Mouse (Mus musculus) liver, embryonic 13.5 days (tissue): ENCODE results near the gene Coa3. TPM values are rescaled to one million over a fixed set of nuclear protein-coding genes. Genes with fewer than 3 reads are reported as not detected.

Experiments
- ATAC-seq: fragments of 200-750 bp; cut with Nextera tagmentation; 2 replicates; pipeline ENCODE4 v1.8.0; 2017; ENCODE audit warnings: low read depth, mild to moderate bottlenecking, moderate number of reproducible peaks, moderate library complexity
- DNase-seq: peaks from one replicate; pipeline ENCODE4 v3.0.0; 2022
- H3K27ac ChIP-seq: fragments of 300-500 bp; sonication (generic); 2 replicates; pipeline ENCODE4 v1.5.1; 2015; ENCODE audit warnings: moderate library complexity, mild to moderate bottlenecking, inconsistent platforms
- H3K27me3 ChIP-seq: fragments of 300-500 bp; sonication (generic); 2 replicates; pipeline ENCODE4 v1.6.1; 2015; ENCODE audit warnings: mild to moderate bottlenecking, inconsistent platforms
- H3K36me3 ChIP-seq: fragments of 300-500 bp; sonication (generic); 2 replicates; pipeline ENCODE4 v1.6.1; 2015; ENCODE audit warnings: mild to moderate bottlenecking, inconsistent platforms
- H3K4me1 ChIP-seq: fragments of 300-500 bp; sonication (generic); replicated peaks from 2 replicates; pipeline ENCODE4 v1.6.1; 2015; ENCODE audit warnings: inconsistent platforms
- H3K4me2 ChIP-seq: fragments of 300-500 bp; sonication (generic); 2 replicates; pipeline ENCODE4 v1.6.1; 2015; ENCODE audit warnings: inconsistent platforms, mild to moderate bottlenecking, moderate library complexity
- H3K4me3 ChIP-seq: fragments of 300-500 bp; sonication (generic); replicated peaks from 2 replicates; pipeline ENCODE4 v1.5.1; 2015; ENCODE audit warnings: mild to moderate bottlenecking, inconsistent platforms
- H3K9ac ChIP-seq: fragments of 300-500 bp; sonication (generic); 2 replicates; pipeline ENCODE4 v1.6.1; 2015; ENCODE audit warnings: mild to moderate bottlenecking, inconsistent platforms
- H3K9me3 ChIP-seq: fragments of 300-500 bp; sonication (generic); replicated peaks from 2 replicates; pipeline ENCODE4 v1.6.1; 2016; ENCODE audit warnings: inconsistent platforms
- WGBS: fragments of 180-500 bp; shearing (Covaris S2); methylation state at CpG from one replicate; pipeline ENCODE4 v1.1.7; 2015; ENCODE audit not compliant: insufficient replicate concordance; 5-methylcytosine and 5-hydroxymethylcytosine counted together
- polyA plus RNA-seq: library from polyadenylated mRNA; unstranded; fragments of >200 nt; fragmentation: Nextera tagmentation; extraction: Ambion mirVana; gene quantifications from 2 replicates; pipeline ENCODE4 v1.2.1, GENCODE M21; 2015

Coa3 gene
- polyA plus RNA-seq, 1 experiment from 2014 or later: 125 TPM

- peaks cover 33% of the 10 kb centered on the region for H3K4me1 ChIP-seq
- H3K4me2 ChIP-seq: no peak overlapping the region
- H3K27me3 ChIP-seq: no peaks in the 10 kb centered on the region
- H3K27ac ChIP-seq: peak overlapping the region; percentile 25; the same call in 1 of the 2 replicates
- no peak overlapping the region for H3K9ac ChIP-seq
- ATAC-seq: no peak
- H3K4me3 ChIP-seq: no peak overlapping the region
- H3K9me3 ChIP-seq: no peaks in the 10 kb centered on the region
- no peaks in the 10 kb centered on the region for H3K36me3 ChIP-seq
- 43% methylated on average over 3 of the region's 3 CpGs for WGBS
- no peak for DNase-seq
Observed at GRCm38 (mm10) chr11:101312150-101312549, 33.2 kb upstream of the Coa3 start.

- ATAC-seq (no peak), DNase-seq (no peak)
- Histone ChIP-seq H3K4me1 (peaks cover 30% of the 10 kb centered on the region), H3K36me3 (no peaks in the 10 kb centered on the region), H3K9ac (no peak overlapping the region), H3K4me3 (no peak overlapping the region), H3K27ac (peak overlapping the region; percentile 49), H3K27me3 (peaks cover 10% of the 10 kb centered on the region), H3K4me2 (no peak overlapping the region), H3K9me3 (no peaks in the 10 kb centered on the region)
- 61% methylated on average over 3 of the region's 3 CpGs for WGBS
Observed at GRCm38 (mm10) chr11:101311083-101311482, 32.2 kb upstream of the Coa3 start.

GRCm38 (mm10) chr11:101307744-101308143, 28.8 kb upstream of the Coa3 start:
- no peak overlapping the region for H3K4me3 ChIP-seq
- H3K9ac ChIP-seq: no peak overlapping the region
- no peaks in the 10 kb centered on the region for H3K36me3 ChIP-seq
- no peak for DNase-seq
- no peak for ATAC-seq
- peaks cover 10% of the 10 kb centered on the region for H3K27me3 ChIP-seq
- no peak overlapping the region for H3K27ac ChIP-seq
- 31% methylated on average over 5 of the region's 5 CpGs for WGBS
- H3K4me2 ChIP-seq: no peak overlapping the region
- H3K9me3 ChIP-seq: no peaks in the 10 kb centered on the region
- H3K4me1 ChIP-seq: peaks cover 6% of the 10 kb centered on the region; the same call in 1 of the 2 replicates

- 6% methylated on average over 39 of the region's 39 CpGs for WGBS
- Histone ChIP-seq H3K36me3 (peaks cover 33% of the 10 kb centered on the region), H3K27ac (peak within 1 kb of the TSS; percentile 88), H3K4me2 (peak within 1 kb of the TSS; percentile 90), H3K9me3 (no peaks in the 10 kb centered on the region), H3K4me1 (peaks cover 28% of the 10 kb centered on the region), H3K9ac (peak within 1 kb of the TSS; percentile 93), H3K27me3 (peaks cover 10% of the 10 kb centered on the region), H3K4me3 (peak within 1 kb of the TSS; percentile 94)
- ATAC-seq (peak; percentile 96), DNase-seq (peak; percentile 92)
Observed at GRCm38 (mm10) chr11:101302004-101302798, 23.3 kb upstream of the Coa3 start, which contains the start of gene Becn1. Gene Becn1, minus strand, starts transcription at chr11:101302286.

- peaks cover 4% of the 10 kb centered on the region; the same call in 1 of the 2 replicates for H3K27me3 ChIP-seq
- no peaks in the 10 kb centered on the region for H3K9me3 ChIP-seq
- ATAC-seq: peak; percentile 57
- peaks cover 38% of the 10 kb centered on the region for H3K36me3 ChIP-seq
- 8% methylated on average over 26 of the region's 26 CpGs for WGBS
- DNase-seq: no peak
- H3K4me1 ChIP-seq: peaks cover 28% of the 10 kb centered on the region
- H3K4me2 ChIP-seq: peak overlapping the region; percentile 90
- peak overlapping the region; percentile 94 for H3K4me3 ChIP-seq
- peak overlapping the region; percentile 88 for H3K27ac ChIP-seq
- peak overlapping the region; percentile 93 for H3K9ac ChIP-seq
Observed at GRCm38 (mm10) chr11:101301299-101302003, 22.5 kb upstream of the Coa3 start.

GRCm38 (mm10) chr11:101300881-101301280, 22.0 kb upstream of the Coa3 start:
- H3K27ac ChIP-seq: peak overlapping the region; percentile 88
- ATAC-seq: no peak

GRCm38 (mm10) chr11:101295191-101295590, 16.3 kb upstream of the Coa3 start:
- Histone ChIP-seq H3K27me3 (no peaks in the 10 kb centered on the region), H3K4me2 (no peak overlapping the region), H3K4me3 (no peak overlapping the region), H3K27ac (no peak overlapping the region), H3K4me1 (peaks cover 12% of the 10 kb centered on the region), H3K9me3 (no peaks in the 10 kb centered on the region), H3K9ac (no peak overlapping the region), H3K36me3 (peaks cover 96% of the 10 kb centered on the region)
- WGBS: 96% methylated on average over 8 of the region's 8 CpGs
- ATAC-seq (no peak), DNase-seq (no peak)

More at GRCm38 (mm10) chr11:101300881-101301280, 22.0 kb upstream of the Coa3 start:
- peak overlapping the region; percentile 94 for H3K4me3 ChIP-seq
- 49% methylated on average over 7 of the region's 7 CpGs for WGBS
- peak overlapping the region; percentile 90 for H3K4me2 ChIP-seq
- H3K9ac ChIP-seq: peak overlapping the region; percentile 93
- peaks cover 44% of the 10 kb centered on the region for H3K36me3 ChIP-seq
- no peaks in the 10 kb centered on the region for H3K27me3 ChIP-seq
- H3K4me1 ChIP-seq: peaks cover 28% of the 10 kb centered on the region
- no peaks in the 10 kb centered on the region for H3K9me3 ChIP-seq
- no peak for DNase-seq

- 91% methylated on average over 8 of the region's 8 CpGs for WGBS
- peaks cover 95% of the 10 kb centered on the region for H3K36me3 ChIP-seq
Observed at GRCm38 (mm10) chr11:101291231-101291630, 12.3 kb upstream of the Coa3 start.

GRCm38 (mm10) chr11:101287306-101287705, 8.4 kb upstream of the Coa3 start:
- H3K9ac ChIP-seq: no peak overlapping the region
- H3K27me3 ChIP-seq: no peaks in the 10 kb centered on the region
- 0 out of 2 replicates have a peak, but pooled peaks have one; percentile 26 for ATAC-seq
- no peak overlapping the region for H3K27ac ChIP-seq
- peaks cover 75% of the 10 kb centered on the region for H3K36me3 ChIP-seq
- WGBS: 63% methylated on average over 9 of the region's 9 CpGs
- DNase-seq: no peak
- no peak overlapping the region for H3K4me3 ChIP-seq
- H3K9me3 ChIP-seq: no peaks in the 10 kb centered on the region
- H3K4me2 ChIP-seq: no peak overlapping the region
- H3K4me1 ChIP-seq: peaks cover 5% of the 10 kb centered on the region

More at GRCm38 (mm10) chr11:101291231-101291630, 12.3 kb upstream of the Coa3 start:
- Histone ChIP-seq H3K9me3 (no peaks in the 10 kb centered on the region), H3K4me3 (no peak overlapping the region), H3K27me3 (no peaks in the 10 kb centered on the region), H3K4me2 (no peak overlapping the region), H3K4me1 (no peaks in the 10 kb centered on the region), H3K9ac (no peak overlapping the region), H3K27ac (no peak overlapping the region)
- ATAC-seq: no peak
- no peak for DNase-seq

- peaks cover 40% of the 10 kb centered on the region for H3K36me3 ChIP-seq
- ATAC-seq (no peak), DNase-seq (no peak)
- H3K9me3 ChIP-seq: no peaks in the 10 kb centered on the region
- no peak overlapping the region for H3K9ac ChIP-seq
- H3K4me2 ChIP-seq: no peak overlapping the region
- H3K4me3 ChIP-seq: no peak overlapping the region
- no peaks in the 10 kb centered on the region for H3K27me3 ChIP-seq
- H3K27ac ChIP-seq: no peak overlapping the region
- peaks cover 15% of the 10 kb centered on the region for H3K4me1 ChIP-seq
- WGBS: 69% methylated on average over 4 of the region's 4 CpGs
Observed at GRCm38 (mm10) chr11:101283805-101284204, 4.9 kb upstream of the Coa3 start.

- no peak for ATAC-seq
- H3K36me3 ChIP-seq: peaks cover 31% of the 10 kb centered on the region
- no peaks in the 10 kb centered on the region for H3K27me3 ChIP-seq
- 63% methylated on average over 5 of the region's 5 CpGs for WGBS
- H3K4me2 ChIP-seq: no peak overlapping the region
- no peak overlapping the region for H3K9ac ChIP-seq
- H3K27ac ChIP-seq: no peak overlapping the region
- peaks cover 19% of the 10 kb centered on the region for H3K4me1 ChIP-seq
- H3K9me3 ChIP-seq: no peaks in the 10 kb centered on the region
- DNase-seq: no peak
- H3K4me3 ChIP-seq: no peak overlapping the region
Observed at GRCm38 (mm10) chr11:101282896-101283295, 4.0 kb upstream of the Coa3 start.
